Mouse (Mus musculus) lung, adult 2 months (tissue): Measurements from ENCODE around the gene Gba.

Experiments used
- CTCF ChIP-seq: fragments of 200-500 bp; IDR thresholded peaks from 2 replicates; pipeline ENCODE4 v1.5.1; 2011; ENCODE audit warnings: mild to moderate bottlenecking, low read length, control low read depth; ENCODE audit not compliant: insufficient read depth
- POLR2A ChIP-seq: fragments of 200-500 bp; IDR thresholded peaks from 2 replicates; pipeline ENCODE4 v1.6.1; 2011; ENCODE audit warnings: low read depth, mild to moderate bottlenecking, control low read depth, low read length, borderline replicate concordance; ENCODE audit errors: extremely low read depth

GRCm38 (mm10) chr3:89188478-89188875 lies 14.3 kb upstream of the Gba start:
- no peak for TF ChIP-seq CTCF
- no peak for TF ChIP-seq POLR2A
